Mouse (Mus musculus): ENCODE measurements around the gene Pum2. TPM values are rescaled to one million over a fixed set of nuclear protein-coding genes. Genes with fewer than 3 reads are reported as not detected.
"Not testable (repeated sequence)": the region's sequence is repeated elsewhere in the genome, so short reads cannot be mapped to it uniquely, and the experiment has no call there.

The Pum2 gene
- polyA plus RNA-seq, 1 experiment: 145 TPM

DNA sequence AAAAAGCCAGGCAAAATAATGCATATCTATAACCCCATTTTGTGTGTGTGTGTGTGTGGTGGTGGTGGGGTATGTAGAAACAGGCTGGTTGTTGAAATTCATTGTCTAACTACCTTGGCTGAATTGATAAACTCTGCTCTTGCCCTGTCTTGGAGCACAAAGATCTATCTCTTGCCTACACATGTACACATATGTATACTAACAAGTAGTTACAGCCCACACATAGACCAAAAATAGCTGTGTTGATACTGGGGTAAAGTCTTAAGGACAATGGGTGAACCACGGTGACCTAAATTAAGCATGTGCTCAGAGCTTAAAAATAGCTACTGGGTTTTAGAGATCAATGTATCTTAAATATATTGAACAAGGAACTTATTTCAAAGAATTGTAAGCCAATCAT is 10.3 kb downstream of the Pum2 start:
- no peak for TF ChIP-seq POLR2A (IDR thresholded peaks at IDR 0.05; ENCODE audit: low read depth, low read length)
- no peak for TF ChIP-seq CTCF (IDR thresholded peaks at IDR 0.05; ENCODE audit: borderline replicate concordance, insufficient read depth, low read length)
- H3K4me3 ChIP-seq (ENCODE audit: insufficient read depth, low read length): no peak overlapping the region

DNA sequence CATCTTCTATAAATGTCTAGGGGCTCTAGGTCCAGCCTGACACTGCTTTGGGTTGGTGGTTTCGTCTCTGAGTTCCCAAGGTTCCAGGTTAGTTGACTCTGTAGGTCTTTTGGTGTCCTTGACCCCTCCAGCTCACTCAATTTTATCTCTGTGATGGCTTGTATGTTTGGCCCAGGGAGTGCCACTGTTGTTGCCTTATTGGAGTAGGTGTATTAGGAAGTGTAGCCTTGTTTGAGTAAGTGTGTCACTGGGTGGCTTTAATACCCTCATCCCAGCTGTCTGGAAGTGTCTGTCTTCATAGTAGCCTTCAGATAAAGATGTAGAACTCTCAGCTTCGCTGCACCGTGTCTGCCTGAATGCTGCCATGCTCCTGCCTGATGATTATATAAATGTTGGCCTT is 11.1 kb downstream of the Pum2 start:
- Histone ChIP-seq H3K4me3 (ENCODE audit: insufficient read depth, low read length) (no peak overlapping the region), H3K4me1 (ENCODE audit: control insufficient read depth, insufficient read depth, low read length) (no peaks in the 10 kb centered on the region), H3K27ac (ENCODE audit: insufficient read depth, low read length) (no peak overlapping the region)
- TF ChIP-seq POLR2A (IDR thresholded peaks at IDR 0.05; ENCODE audit: low read depth, low read length) (no peak), CTCF (IDR thresholded peaks at IDR 0.05; ENCODE audit: borderline replicate concordance, insufficient read depth, low read length) (no peak)

More for the DNA sequence above, 10.3 kb downstream of the Pum2 start:
- Histone ChIP-seq H3K4me1 (ENCODE audit: control insufficient read depth, insufficient read depth, low read length) (no peaks in the 10 kb centered on the region), H3K27ac (ENCODE audit: insufficient read depth, low read length) (no peak overlapping the region)

DNA sequence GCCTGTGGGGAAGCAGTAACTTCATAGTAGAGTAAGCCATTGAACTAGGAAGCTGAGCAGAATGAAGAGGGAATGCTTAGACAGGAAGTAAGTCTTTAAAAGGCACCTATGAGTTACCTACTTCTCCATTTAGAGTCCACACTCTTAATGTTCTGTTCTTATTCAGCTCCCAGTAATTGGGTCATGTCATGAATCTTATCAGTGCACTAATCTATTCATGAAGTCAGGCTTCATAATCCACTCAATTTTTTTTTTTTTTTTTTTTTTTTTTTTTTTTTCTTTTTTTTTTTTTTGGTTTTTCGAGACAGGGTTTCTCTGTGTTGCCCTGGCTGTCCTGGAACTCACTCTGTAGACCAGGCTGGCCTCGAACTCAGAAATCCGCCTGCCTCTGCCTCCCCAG is 15.9 kb downstream of the Pum2 start:
- H3K27ac ChIP-seq (ENCODE audit: insufficient read depth, low read length); H3K4me3 ChIP-seq (ENCODE audit: insufficient read depth, low read length); H3K4me1 ChIP-seq (ENCODE audit: control insufficient read depth, insufficient read depth, low read length): not testable (repeated sequence)

DNA sequence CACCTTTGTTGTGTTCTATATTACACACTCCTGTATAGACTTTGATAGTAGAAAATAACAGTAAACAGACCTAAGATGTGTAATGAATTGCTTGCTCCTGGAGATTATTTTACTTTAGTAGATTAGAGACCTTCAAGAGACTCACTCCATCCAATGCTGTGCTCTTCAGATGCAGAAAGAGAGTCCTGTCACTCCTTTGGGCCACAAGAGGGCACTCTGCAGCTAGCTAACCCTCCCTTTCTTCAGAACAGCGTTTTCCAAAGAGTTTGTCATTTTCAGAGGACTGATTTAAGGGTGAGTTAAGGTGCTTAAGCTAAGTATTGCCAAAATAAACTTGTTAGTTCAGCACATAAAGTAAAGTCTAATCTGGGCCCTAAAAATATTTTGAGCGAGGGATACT is 25.0 kb downstream of the Pum2 start:
- TF ChIP-seq POLR2A (IDR thresholded peaks at IDR 0.05; ENCODE audit: low read depth, low read length): no peak
- TF ChIP-seq CTCF (IDR thresholded peaks at IDR 0.05; ENCODE audit: borderline replicate concordance, insufficient read depth, low read length): peak; percentile 68; the same call in 1 of the 2 replicates

DNA sequence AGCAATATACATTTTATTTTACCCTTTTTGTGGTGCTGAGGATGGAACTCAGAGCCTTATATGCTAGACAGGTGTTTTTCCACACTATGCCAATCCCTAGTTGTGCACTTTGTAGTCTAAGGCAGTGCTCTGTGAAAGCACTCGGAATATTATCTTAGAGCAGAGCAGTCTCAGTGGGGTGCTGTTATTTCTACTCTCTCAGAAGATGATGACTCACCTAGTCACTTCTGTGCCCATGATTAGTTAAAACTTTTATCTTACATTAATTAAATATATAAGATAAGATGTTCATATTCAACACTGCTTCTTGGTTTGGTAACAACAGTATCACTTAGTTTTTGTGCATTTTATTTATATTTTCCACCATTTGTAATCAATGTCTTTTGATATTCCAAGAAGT is 30.1 kb downstream of the Pum2 start:
- H3K4me1 ChIP-seq (ENCODE audit: control insufficient read depth, insufficient read depth, low read length): no peaks in the 10 kb centered on the region
- TF ChIP-seq POLR2A (IDR thresholded peaks at IDR 0.05; ENCODE audit: low read depth, low read length) (no peak), CTCF (IDR thresholded peaks at IDR 0.05; ENCODE audit: borderline replicate concordance, insufficient read depth, low read length) (no peak)
- no peak overlapping the region for H3K27ac ChIP-seq (ENCODE audit: insufficient read depth, low read length)
- no peak overlapping the region for H3K4me3 ChIP-seq (ENCODE audit: insufficient read depth, low read length)

More for the DNA sequence above, 25.0 kb downstream of the Pum2 start:
- no peak overlapping the region for H3K27ac ChIP-seq (ENCODE audit: insufficient read depth, low read length)
- no peak overlapping the region for H3K4me3 ChIP-seq (ENCODE audit: insufficient read depth, low read length)
- no peaks in the 10 kb centered on the region for H3K4me1 ChIP-seq (ENCODE audit: control insufficient read depth, insufficient read depth, low read length)

DNA sequence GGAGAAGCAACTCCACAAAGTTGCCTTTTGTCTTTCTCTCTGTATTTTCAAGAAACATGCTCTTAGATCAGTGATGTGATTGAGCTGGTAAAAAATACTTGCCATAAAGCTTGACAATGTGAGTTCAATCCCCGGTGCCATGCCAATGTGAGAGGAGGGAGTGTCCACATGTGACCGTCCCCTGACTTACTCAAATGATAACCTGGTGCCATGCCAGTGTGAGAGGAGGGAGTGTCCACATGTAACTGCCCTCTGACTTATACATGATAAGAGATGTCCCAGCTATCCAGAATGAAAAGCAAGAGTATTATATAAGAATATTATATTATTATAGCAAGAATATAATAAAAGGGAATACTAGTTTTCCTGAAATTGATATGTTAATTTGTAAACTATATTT is 34.9 kb downstream of the Pum2 start:
- Histone ChIP-seq H3K27ac (ENCODE audit: insufficient read depth, low read length) (no peak overlapping the region), H3K4me3 (ENCODE audit: insufficient read depth, low read length) (no peak overlapping the region), H3K4me1 (ENCODE audit: control insufficient read depth, insufficient read depth, low read length) (no peaks in the 10 kb centered on the region)
- TF ChIP-seq POLR2A (IDR thresholded peaks at IDR 0.05; ENCODE audit: low read depth, low read length) (no peak), CTCF (IDR thresholded peaks at IDR 0.05; ENCODE audit: borderline replicate concordance, insufficient read depth, low read length) (no peak)

DNA sequence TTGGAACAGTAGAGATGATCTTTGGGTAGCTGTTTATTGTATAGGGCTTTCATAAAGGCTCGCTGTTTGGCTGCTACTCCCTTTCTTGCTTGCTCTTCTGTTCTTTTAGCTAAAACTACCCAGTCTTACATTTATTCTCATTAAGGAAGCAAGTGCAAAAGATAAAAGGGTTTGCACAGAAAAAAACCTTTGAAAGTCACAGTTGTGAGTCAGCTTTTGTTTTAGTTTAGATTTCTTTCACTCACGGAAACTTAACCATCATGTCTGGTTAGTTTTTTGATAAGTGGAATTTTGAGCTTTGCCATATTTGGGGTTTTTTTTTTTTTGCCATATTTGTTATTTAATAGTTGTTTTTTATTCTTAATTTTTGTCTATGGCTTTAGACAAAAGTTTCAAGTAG is 38.7 kb downstream of the Pum2 start:
- H3K27ac ChIP-seq (ENCODE audit: insufficient read depth, low read length): no peak overlapping the region
- TF ChIP-seq CTCF (IDR thresholded peaks at IDR 0.05; ENCODE audit: borderline replicate concordance, insufficient read depth, low read length): no peak
- no peak for TF ChIP-seq POLR2A (IDR thresholded peaks at IDR 0.05; ENCODE audit: low read depth, low read length)
- no peak overlapping the region for H3K4me3 ChIP-seq (ENCODE audit: insufficient read depth, low read length)
- H3K4me1 ChIP-seq (ENCODE audit: control insufficient read depth, insufficient read depth, low read length): no peaks in the 10 kb centered on the region

DNA sequence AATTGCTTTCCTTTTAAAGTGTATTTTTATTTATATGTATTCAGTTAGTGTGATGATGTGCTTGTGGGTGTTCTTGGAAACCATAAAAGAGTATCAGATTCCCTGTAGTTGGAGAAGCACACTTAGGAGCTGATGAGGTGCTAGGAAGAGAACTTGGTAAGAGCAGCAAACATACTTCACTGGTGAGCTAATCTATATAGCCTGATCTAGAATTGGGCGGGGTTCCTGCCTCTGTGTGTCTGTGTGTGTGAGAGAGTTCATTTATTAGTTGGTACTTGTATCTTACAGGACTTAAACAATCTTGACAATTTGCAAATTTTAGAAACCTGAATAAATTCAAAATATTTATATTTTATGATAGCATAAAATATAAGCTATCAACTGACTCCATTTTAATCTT is 42.2 kb downstream of the Pum2 start:
- no peaks in the 10 kb centered on the region for H3K4me1 ChIP-seq (ENCODE audit: control insufficient read depth, insufficient read depth, low read length)
- H3K27ac ChIP-seq (ENCODE audit: insufficient read depth, low read length): no peak overlapping the region
- H3K4me3 ChIP-seq (ENCODE audit: insufficient read depth, low read length): no peak overlapping the region
- TF ChIP-seq CTCF (IDR thresholded peaks at IDR 0.05; ENCODE audit: borderline replicate concordance, insufficient read depth, low read length) (no peak), POLR2A (IDR thresholded peaks at IDR 0.05; ENCODE audit: low read depth, low read length) (no peak)

DNA sequence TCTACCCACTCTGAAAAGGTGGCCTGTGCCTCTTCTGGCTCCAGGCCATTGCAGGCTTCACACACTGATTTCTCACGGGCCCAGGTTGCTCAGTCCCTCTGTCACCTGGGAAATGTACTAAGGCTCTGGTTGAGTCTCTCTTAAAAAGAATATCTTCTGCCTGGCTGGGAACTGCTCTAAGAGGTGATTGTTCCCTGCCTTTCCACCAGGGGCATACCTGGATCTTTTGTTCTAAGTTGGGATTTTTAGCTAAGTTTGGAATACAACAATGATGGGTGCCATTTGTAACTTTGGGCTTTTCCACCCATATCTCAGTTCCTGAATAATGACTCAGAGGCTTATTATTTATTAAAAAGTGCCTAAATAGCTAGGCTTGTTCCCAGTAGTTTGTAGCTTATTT is 53.0 kb downstream of the Pum2 start:
- H3K27ac ChIP-seq (ENCODE audit: insufficient read depth, low read length): no peak overlapping the region
- H3K4me1 ChIP-seq (ENCODE audit: control insufficient read depth, insufficient read depth, low read length): no peaks in the 10 kb centered on the region
- H3K4me3 ChIP-seq (ENCODE audit: insufficient read depth, low read length): no peak overlapping the region
- TF ChIP-seq POLR2A (IDR thresholded peaks at IDR 0.05; ENCODE audit: low read depth, low read length) (no peak), CTCF (IDR thresholded peaks at IDR 0.05; ENCODE audit: borderline replicate concordance, insufficient read depth, low read length) (no peak)

DNA sequence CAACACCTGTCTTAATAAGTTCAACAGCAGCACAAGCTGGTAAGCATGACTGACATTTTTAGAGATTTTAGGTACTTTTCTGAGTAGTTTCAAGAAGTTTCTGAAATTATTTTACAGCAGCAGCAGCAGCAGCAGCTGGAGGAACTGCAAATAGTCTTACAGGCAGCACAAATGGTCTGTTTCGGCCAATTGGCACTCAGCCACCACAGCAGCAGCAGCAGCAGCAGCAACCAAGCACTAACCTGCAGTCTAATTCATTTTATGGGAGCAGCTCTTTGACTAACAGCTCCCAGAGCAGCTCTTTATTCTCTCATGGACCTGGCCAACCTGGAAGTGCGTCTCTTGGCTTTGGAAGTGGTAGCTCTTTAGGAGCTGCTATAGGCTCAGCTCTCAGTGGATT is 54.8 kb downstream of the Pum2 start:
- Histone ChIP-seq H3K4me1 (ENCODE audit: control insufficient read depth, insufficient read depth, low read length) (no peaks in the 10 kb centered on the region), H3K4me3 (ENCODE audit: insufficient read depth, low read length) (no peak overlapping the region), H3K27ac (ENCODE audit: insufficient read depth, low read length) (no peak overlapping the region)
- TF ChIP-seq POLR2A (IDR thresholded peaks at IDR 0.05; ENCODE audit: low read depth, low read length) (no peak), CTCF (IDR thresholded peaks at IDR 0.05; ENCODE audit: borderline replicate concordance, insufficient read depth, low read length) (no peak)

DNA sequence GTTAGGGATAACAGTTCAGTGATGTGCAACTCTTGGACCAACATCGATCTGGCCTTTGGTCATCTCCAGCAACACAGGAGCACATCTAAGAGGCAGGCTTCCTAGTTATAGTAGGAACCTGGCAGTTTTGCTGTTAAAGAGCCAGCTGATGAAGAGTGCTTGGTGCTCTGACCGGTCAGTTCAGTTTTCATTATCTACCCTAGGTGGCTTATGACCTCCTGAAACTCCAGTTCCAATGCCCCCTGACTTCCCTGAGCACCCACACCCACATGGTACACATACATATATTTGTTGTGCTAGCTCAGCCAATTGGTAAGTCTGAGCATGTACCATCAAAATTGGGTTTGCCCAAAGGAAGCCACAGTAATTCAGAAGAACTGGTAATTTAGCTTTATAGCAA is 79.7 kb downstream of the Pum2 start:
- Histone ChIP-seq H3K4me3 (ENCODE audit: insufficient read depth, low read length) (no peak overlapping the region), H3K4me1 (ENCODE audit: control insufficient read depth, insufficient read depth, low read length) (no peaks in the 10 kb centered on the region), H3K27ac (ENCODE audit: insufficient read depth, low read length) (no peak overlapping the region)
- no peak for TF ChIP-seq POLR2A (IDR thresholded peaks at IDR 0.05; ENCODE audit: low read depth, low read length)
- no peak for TF ChIP-seq CTCF (IDR thresholded peaks at IDR 0.05; ENCODE audit: borderline replicate concordance, insufficient read depth, low read length)

All from embryonic fibroblast, embryonic 13.5 days (primary cell).